Mouse (Mus musculus) forebrain, embryonic 11.5 days (tissue): ENCODE results near the gene Brf1. TPM values are rescaled to one million over a fixed set of nuclear protein-coding genes. Genes with fewer than 3 reads are reported as not detected.
A peak's percentile ranks its signal among the peaks of the same experiment; 100 is the strongest.

Source experiments
- ATAC-seq: fragments of 200-750 bp; cut with Nextera tagmentation; replicated peaks from 2 replicates; pipeline ENCODE4 v1.8.0; 2017; ENCODE audit warnings: moderate TSS enrichment; ENCODE audit not compliant: low FRiP score
- DNase-seq: peaks from one replicate; pipeline ENCODE4 v3.0.0-alpha.2; 2017; ENCODE audit warnings: low spot score
- H3K27ac ChIP-seq: fragments of 300-500 bp; sonication (generic); 2 replicates; pipeline ENCODE4 v1.5.1; 2014; ENCODE audit warnings: low read depth, low read length
- H3K27me3 ChIP-seq: fragments of 300-500 bp; sonication (generic); 2 replicates; pipeline ENCODE4 v1.6.1; 2014; ENCODE audit warnings: mild to moderate bottlenecking, low read length, mixed read lengths; ENCODE audit not compliant: control insufficient read depth, insufficient read depth
- H3K36me3 ChIP-seq: fragments of 300-500 bp; sonication (generic); 2 replicates; pipeline ENCODE4 v1.6.1; 2014; ENCODE audit warnings: mild to moderate bottlenecking, low read length, moderate library complexity, mixed read lengths; ENCODE audit not compliant: control insufficient read depth, insufficient read depth
- H3K4me1 ChIP-seq: fragments of 300-500 bp; sonication (generic); replicated peaks from 2 replicates; pipeline ENCODE4 v1.6.1; 2014; ENCODE audit warnings: low read length, mixed read lengths; ENCODE audit not compliant: control insufficient read depth, insufficient read depth
- H3K4me2 ChIP-seq: fragments of 300-500 bp; sonication (generic); 2 replicates; pipeline ENCODE4 v1.6.1; 2014; ENCODE audit warnings: low read depth, mild to moderate bottlenecking, low read length, moderate library complexity, mixed read lengths; ENCODE audit not compliant: severe bottlenecking
- H3K4me3 ChIP-seq: fragments of 300-500 bp; sonication (generic); 2 replicates; pipeline ENCODE4 v1.5.1; 2014; ENCODE audit warnings: low read depth, low read length
- H3K9ac ChIP-seq: fragments of 300-500 bp; sonication (generic); 2 replicates; pipeline ENCODE4 v1.6.1; 2014; ENCODE audit warnings: low read length
- H3K9me3 ChIP-seq: fragments of 300-500 bp; sonication (generic); 2 replicates; pipeline ENCODE4 v1.6.1; 2016; ENCODE audit warnings: low read length, mixed read lengths; ENCODE audit not compliant: control insufficient read depth
- WGBS: fragments of 180-500 bp; shearing (Covaris S2); extraction: QIAGEN DNeasy Blood & Tissue Kit; methylation state at CpG from one replicate; pipeline ENCODE4 v1.1.7; 2014; 5-methylcytosine and 5-hydroxymethylcytosine counted together
- polyA plus RNA-seq: library from polyadenylated mRNA; unstranded; fragments of >200 nt; fragmentation: Nextera tagmentation; extraction: Ambion mirVana; gene quantifications from 2 replicates; pipeline ENCODE4 v1.2.1, GENCODE M21; 2014

The Brf1 gene
- polyA plus RNA-seq, 1 experiment from 2014 or later, result 67.3 TPM

DNA sequence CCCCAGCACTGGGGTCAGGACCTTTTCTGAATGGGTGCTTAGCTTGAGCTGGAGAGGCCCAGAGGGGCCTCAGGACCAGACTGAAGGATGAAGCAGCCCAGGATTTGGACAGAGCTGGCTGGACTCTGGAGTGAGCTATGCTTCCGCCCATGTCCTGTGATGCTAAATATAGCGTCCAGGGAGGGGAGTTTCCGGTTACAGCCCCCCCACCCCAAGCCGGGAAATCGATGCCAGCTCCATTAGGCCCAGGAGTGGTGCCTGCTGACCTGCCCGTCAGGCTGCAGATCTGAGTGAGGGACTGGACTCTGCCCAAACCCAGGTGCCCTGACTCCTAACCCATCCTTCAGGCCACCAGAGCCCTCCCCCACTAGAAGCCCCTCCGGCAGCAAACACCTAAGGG is 67.9 kb downstream of the Brf1 start:
- no peak overlapping the region for H3K4me2 ChIP-seq
- DNase-seq, result no peak
- H3K4me1 ChIP-seq, result peaks cover 13% of the 10 kb centered on the region; the same call in 1 of the 2 replicates
- no peak for ATAC-seq
- no peaks in the 10 kb centered on the region for H3K9me3 ChIP-seq
- H3K9ac ChIP-seq, result no peak overlapping the region
- WGBS, result 54% methylated on average over 7 of the region's 7 CpGs
- H3K4me3 ChIP-seq, result no peak overlapping the region
- H3K27me3 ChIP-seq, result peaks cover 31% of the 10 kb centered on the region
- H3K27ac ChIP-seq, result no peak overlapping the region
- no peaks in the 10 kb centered on the region for H3K36me3 ChIP-seq

DNA sequence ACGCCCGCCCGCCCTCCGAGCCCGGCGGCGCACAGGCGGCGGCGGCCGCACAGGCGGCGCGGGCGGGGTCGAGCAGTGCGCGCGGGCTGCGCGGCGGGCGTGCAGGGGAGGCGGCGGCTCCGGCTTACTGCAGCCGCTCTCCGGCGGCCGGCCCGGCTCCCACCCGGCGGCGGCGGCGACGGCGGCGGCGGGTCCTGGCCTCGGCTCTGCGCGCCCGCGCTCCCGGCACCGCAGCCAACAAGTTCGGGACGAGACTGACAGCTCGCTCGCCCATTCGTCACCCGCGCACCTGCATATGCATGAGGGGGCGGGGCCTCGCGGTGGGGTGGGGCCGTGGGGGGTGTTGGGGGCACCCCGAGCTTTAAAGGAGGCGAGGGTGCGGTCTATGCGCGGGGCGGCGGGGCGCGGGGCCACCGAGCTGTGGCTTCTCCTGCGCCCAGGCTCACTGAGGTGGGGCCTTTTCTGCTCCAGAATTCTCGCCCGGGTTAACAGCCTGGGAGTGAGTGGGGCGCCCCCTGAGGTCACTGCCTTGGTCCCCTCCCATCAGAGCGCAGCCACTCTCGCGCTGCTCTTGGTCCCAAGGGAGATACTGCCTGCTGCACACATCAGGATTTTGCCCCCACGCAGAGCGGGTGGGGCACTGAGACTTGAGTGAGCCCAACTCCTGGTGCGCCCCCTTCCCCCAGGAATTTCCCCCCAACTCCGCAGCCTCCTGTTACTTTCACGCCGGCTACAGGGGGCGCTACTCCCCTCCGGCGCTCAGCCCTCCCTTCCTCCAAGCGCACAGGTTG is 70.7 kb downstream of the Brf1 start, which contains the start of gene Jag2:
Gene Jag2 (minus strand): TSS at position 215 of the 791 bp plus-strand sequence.
- DNase-seq (peak; percentile 79), ATAC-seq (peak; percentile 45)
- peak within 1 kb of the TSS; percentile 54 for H3K4me3 ChIP-seq
- no peaks in the 10 kb centered on the region for H3K36me3 ChIP-seq
- H3K4me1 ChIP-seq, result peaks cover 13% of the 10 kb centered on the region; the same call in 1 of the 2 replicates
- peaks cover 33% of the 10 kb centered on the region for H3K27me3 ChIP-seq
- H3K9me3 ChIP-seq, result no peaks in the 10 kb centered on the region
- WGBS, result under 1% methylated on average over 50 of the region's 85 CpGs
- peak within 1 kb of the TSS; percentile 82 for H3K4me2 ChIP-seq
- no peak within 1 kb of the TSS for H3K27ac ChIP-seq
- peak within 1 kb of the TSS; percentile 51 for H3K9ac ChIP-seq

DNA sequence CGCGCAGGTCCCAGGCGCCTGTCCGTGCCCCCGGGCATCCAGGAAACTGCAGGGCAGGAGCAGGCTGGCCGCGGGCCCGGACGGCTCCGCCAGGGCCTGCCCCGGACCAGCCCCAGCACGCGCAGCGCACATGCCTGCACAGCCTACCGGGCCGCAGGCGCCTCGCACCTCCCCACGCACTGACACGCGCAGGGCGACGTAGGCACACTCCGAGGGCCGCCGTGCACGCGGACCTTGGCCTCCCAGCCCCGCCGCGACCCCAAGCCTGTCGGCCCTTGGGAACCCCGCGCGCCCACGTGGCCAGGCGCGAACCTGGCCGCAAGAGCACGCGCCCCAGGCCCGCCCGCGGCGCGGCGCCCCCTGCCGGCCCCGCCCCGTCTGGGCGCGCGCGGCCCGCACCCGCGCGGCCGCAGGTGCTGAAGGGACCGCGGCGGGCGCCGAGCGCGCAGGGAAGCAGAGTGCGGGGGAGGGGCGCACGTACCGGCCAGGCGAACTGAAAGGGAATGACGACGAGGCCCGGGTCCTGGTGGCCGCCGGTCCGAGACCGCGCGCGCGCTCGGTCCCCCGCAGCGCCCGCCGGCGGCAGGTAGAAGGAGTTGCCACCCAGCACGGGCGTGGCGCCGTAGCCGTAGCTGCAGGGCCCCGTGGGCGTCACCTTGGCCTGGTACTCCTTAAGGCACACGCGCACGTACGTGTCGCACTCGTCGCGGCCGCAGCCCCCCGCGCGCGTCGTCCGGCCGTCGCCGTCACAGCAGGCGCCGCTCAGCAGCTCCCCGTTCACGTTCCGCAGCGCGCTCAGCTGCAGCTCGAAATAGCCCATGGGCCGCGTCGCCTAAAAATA is 71.9 kb downstream of the Brf1 start:
- H3K4me3 ChIP-seq, result peak overlapping the region; percentile 54
- H3K4me2 ChIP-seq, result peak overlapping the region; percentile 82
- WGBS, result 2% methylated on average over 100 of the region's 124 CpGs
- ATAC-seq (peak; percentile 40), DNase-seq (peak; percentile 71)
- peaks cover 13% of the 10 kb centered on the region; the same call in 1 of the 2 replicates for H3K4me1 ChIP-seq
- H3K36me3 ChIP-seq, result no peaks in the 10 kb centered on the region
- no peaks in the 10 kb centered on the region for H3K9me3 ChIP-seq
- peaks cover 33% of the 10 kb centered on the region for H3K27me3 ChIP-seq
- H3K27ac ChIP-seq, result no peak overlapping the region
- H3K9ac ChIP-seq, result peak overlapping the region; percentile 51

DNA sequence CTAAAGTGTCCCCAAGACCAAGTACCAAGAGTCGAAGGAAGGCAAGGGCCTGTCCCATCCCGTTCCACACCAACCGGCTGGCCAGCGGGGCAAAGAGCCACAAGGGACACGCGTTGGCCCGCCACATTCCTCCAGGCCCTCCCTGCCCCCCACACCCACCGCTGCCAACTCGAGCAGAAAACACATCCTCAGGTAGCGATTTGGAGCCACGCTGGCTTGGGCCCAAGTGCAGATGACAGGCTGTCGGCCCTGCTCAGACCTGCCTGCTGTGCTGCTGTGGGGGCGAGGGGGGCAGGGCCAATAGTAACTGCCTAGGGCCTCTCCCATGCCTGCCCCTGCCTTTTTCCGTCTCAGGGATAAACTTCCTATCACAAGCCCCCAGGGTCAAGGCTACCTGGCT is 73.2 kb downstream of the Brf1 start:
- H3K27me3 ChIP-seq, result peaks cover 33% of the 10 kb centered on the region
- ATAC-seq (no peak), DNase-seq (no peak)
- H3K9me3 ChIP-seq, result no peaks in the 10 kb centered on the region
- no peak overlapping the region for H3K9ac ChIP-seq
- H3K36me3 ChIP-seq, result no peaks in the 10 kb centered on the region
- WGBS, result 66% methylated on average over 14 of the region's 14 CpGs
- H3K27ac ChIP-seq, result no peak overlapping the region
- no peak overlapping the region for H3K4me2 ChIP-seq
- H3K4me3 ChIP-seq, result no peak overlapping the region
- peaks cover 15% of the 10 kb centered on the region; the same call in 1 of the 2 replicates for H3K4me1 ChIP-seq

DNA sequence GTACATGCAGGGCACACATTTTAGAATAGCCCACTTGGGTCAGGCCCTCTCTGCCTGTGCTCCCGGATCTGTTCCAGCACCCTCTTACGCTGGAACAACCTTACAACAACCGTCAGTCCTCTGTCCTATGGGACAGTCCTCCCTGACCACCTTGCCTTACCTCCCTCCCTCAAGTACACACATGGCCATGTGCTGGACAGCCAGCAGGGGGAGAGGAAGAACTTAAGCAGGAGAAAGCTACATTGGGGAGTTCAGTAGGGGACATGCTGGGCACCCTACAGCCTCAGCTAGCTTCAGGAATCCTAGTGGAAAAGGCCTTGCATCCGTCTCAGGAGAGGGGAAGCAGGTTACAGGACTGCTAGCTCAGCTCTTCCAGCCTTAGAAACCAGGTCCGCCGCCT is 74.6 kb downstream of the Brf1 start:
- Histone ChIP-seq H3K27ac (no peak overlapping the region), H3K4me2 (no peak overlapping the region), H3K27me3 (peaks cover 30% of the 10 kb centered on the region), H3K36me3 (no peaks in the 10 kb centered on the region), H3K9ac (no peak overlapping the region), H3K4me3 (no peak overlapping the region), H3K4me1 (peaks cover 15% of the 10 kb centered on the region; the same call in 1 of the 2 replicates), H3K9me3 (no peaks in the 10 kb centered on the region)
- ATAC-seq, result no peak
- 81% methylated on average over 6 of the region's 6 CpGs for WGBS
- DNase-seq, result no peak

DNA sequence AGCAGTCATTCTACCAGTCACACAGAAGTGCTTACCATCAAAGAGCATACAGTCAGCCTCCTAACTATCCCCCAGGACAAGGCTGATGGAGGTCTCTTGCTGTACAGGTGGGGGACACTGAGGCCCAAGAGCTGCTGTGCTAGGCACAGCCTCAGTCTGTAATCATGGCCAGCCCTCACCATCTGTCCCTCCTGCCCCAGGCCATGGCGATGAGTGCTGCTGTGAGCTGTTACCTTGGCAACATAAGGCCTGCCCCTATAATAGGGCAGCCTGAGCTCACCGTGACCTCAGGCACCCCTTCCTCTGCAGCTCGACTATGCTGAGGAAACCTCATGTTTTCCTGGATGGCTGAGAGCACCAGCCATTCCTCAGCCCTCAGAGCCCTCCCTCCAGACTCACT is 78.0 kb downstream of the Brf1 start:
- DNase-seq (no peak), ATAC-seq (peak; percentile 82)
- no peak overlapping the region; the same call in 1 of the 2 replicates for H3K27ac ChIP-seq
- H3K4me2 ChIP-seq, result no peak overlapping the region
- peaks cover 2% of the 10 kb centered on the region; the same call in 1 of the 2 replicates for H3K4me1 ChIP-seq
- peaks cover under 1% of the 10 kb centered on the region; the same call in 1 of the 2 replicates for H3K27me3 ChIP-seq
- no peaks in the 10 kb centered on the region for H3K36me3 ChIP-seq
- H3K9ac ChIP-seq, result no peak overlapping the region
- no peaks in the 10 kb centered on the region for H3K9me3 ChIP-seq
- no peak overlapping the region for H3K4me3 ChIP-seq
- 28% methylated on average over 3 of the region's 3 CpGs for WGBS

DNA sequence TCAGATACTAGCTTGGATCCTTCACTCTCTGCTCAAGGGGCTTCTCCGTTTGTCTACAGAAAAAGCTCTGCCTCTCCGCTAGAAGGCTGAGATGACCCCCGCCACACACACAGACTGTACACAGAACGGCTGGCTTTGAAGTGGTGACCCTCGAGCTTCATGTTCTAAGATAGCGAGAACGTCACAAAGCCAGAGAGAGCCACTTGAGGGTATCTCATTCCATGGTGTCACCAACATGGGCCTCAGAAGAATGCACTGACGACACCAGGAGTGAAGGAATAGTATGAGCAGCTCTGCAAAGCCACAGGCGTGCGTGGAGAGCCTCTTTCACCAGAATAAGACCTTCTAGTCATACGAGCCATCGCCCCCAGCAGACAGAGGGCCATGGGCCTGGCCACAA is 79.0 kb downstream of the Brf1 start:
- H3K9ac ChIP-seq, result no peak overlapping the region

DNA sequence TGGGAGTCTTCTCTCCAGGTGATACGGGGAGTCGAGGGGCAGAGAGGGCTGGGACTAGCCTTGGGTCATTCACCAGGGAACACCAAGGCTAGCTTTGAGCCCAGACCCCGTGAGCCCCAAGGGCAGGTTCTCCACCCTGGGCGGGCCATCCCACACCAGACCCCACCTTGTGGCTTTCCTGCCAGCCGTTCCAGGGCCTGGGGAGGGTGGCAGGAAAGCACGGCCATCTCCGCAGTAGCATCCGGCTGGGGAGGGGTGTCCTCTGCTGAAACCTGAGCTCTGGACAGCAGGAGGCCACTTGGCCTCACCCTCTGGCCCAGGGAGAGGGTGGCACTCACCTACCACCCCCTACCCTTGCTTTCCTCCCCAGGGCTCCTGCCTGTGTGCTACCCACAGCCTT is 82.6 kb downstream of the Brf1 start:
- no peak overlapping the region for H3K27ac ChIP-seq
- H3K4me2 ChIP-seq, result no peak overlapping the region
- DNase-seq (no peak), ATAC-seq (no peak)
- H3K4me1 ChIP-seq, result peaks cover 2% of the 10 kb centered on the region; the same call in 1 of the 2 replicates
- WGBS, result 63% methylated on average over 8 of the region's 8 CpGs
- H3K9ac ChIP-seq, result no peak overlapping the region
- H3K4me3 ChIP-seq, result no peak overlapping the region
- H3K9me3 ChIP-seq, result no peaks in the 10 kb centered on the region
- H3K27me3 ChIP-seq, result no peaks in the 10 kb centered on the region
- no peaks in the 10 kb centered on the region for H3K36me3 ChIP-seq

More for the DNA sequence above, 79.0 kb downstream of the Brf1 start:
- Histone ChIP-seq H3K36me3 (no peaks in the 10 kb centered on the region), H3K4me3 (no peak overlapping the region), H3K4me1 (peaks cover 2% of the 10 kb centered on the region; the same call in 1 of the 2 replicates), H3K27me3 (no peaks in the 10 kb centered on the region; the same call in 1 of the 2 replicates), H3K27ac (no peak overlapping the region), H3K9me3 (no peaks in the 10 kb centered on the region), H3K4me2 (no peak overlapping the region)
- ATAC-seq, result no peak
- 87% methylated on average over 12 of the region's 12 CpGs for WGBS
- DNase-seq, result no peak
